In the genomic region with DNA sequence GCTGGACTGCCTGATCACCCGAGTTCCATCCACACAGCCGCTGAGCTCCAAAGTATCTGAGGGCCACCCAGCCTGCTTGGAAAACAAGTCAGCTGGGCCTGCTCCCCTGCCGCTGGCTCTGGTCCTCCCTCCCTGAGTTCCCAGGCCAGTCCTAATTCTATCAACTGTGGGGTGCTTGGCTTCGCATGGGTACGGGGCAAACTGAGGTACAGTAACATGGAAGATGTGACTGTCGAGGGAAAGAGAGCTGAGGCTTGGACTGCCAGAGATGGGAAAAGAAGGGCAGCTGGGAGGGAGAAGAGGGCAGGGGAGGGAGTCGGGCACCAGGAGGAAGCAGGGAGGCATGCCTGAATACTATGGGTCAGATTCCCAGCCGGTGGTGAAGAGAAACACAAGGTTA, we compare ENCODE assay signal across 24 mouse cellular contexts.
"Had no signal": no experiment of that assay in that cellular context is flagged by ENCODE, and none has a peak within 500 bp of the region (broad histone marks: within the 10 kb centered on the region; RNA-seq: fewer than 3 reads in every experiment).

No protein-coding gene starts in this region.

- DNase-seq: cerebellum, adult 8-10 months; cerebellum, adult 9-10 months; cerebellum, adult 9-11 months; cerebellum, postnatal 14 days; cerebellum, postnatal 25 days; cerebellum, postnatal 36 days; embryo, embryonic 11 days; forebrain, postnatal 0 days; gastrocnemius, adult 2 months; gastrocnemius, postnatal 10 days; gastrocnemius, postnatal 14 days; gastrocnemius, postnatal 25 days; gastrocnemius, postnatal 36 days; heart, adult 18-20 months; heart, adult 2 months had no signal

- H3K27me3 ChIP-seq: embryonic facial prominence, embryonic 12.5 days; embryonic facial prominence, embryonic 13.5 days; embryonic facial prominence, embryonic 15.5 days; forebrain, embryonic 12.5 days; forebrain, embryonic 13.5 days; forebrain, embryonic 15.5 days had no signal

- H3K27ac ChIP-seq: embryonic facial prominence, embryonic 10.5 days; embryonic facial prominence, embryonic 12.5 days; embryonic facial prominence, embryonic 13.5 days; embryonic facial prominence, embryonic 15.5 days; forebrain, embryonic 10.5 days; forebrain, embryonic 12.5 days; forebrain, embryonic 13.5 days; forebrain, embryonic 15.5 days; gastrocnemius, adult 2 months; heart, adult 2 months had no signal

- H3K36me3 ChIP-seq: forebrain, embryonic 15.5 days had no signal

- H3K4me1 ChIP-seq: embryonic facial prominence, embryonic 15.5 days had no signal

- H3K9me3 ChIP-seq: embryonic facial prominence, embryonic 10.5 days; embryonic facial prominence, embryonic 12.5 days; embryonic facial prominence, embryonic 13.5 days; embryonic facial prominence, embryonic 15.5 days; forebrain, embryonic 10.5 days; forebrain, embryonic 12.5 days; forebrain, embryonic 13.5 days; forebrain, embryonic 15.5 days had no signal

- H3K4me3 ChIP-seq: embryonic facial prominence, embryonic 10.5 days; embryonic facial prominence, embryonic 12.5 days; embryonic facial prominence, embryonic 13.5 days; embryonic facial prominence, embryonic 15.5 days; erythroblast, embryonic 14.5 days; forebrain, embryonic 10.5 days; forebrain, embryonic 12.5 days; forebrain, embryonic 13.5 days; forebrain, embryonic 15.5 days; gastrocnemius, adult 2 months; heart, adult 2 months had no signal
